ENCODE assay signal across 8 mouse cellular contexts in genomic region chr14:34615082-34615481, GRCm38 (mm10). TPM values are rescaled to one million over a fixed set of nuclear protein-coding genes. Genes with fewer than 3 reads are reported as not detected.
A peak's percentile ranks its signal among the peaks of the same experiment; 100 is the strongest.
DNase-seq lines count a peak whose midpoint lies in the region; ATAC-seq and TF ChIP-seq lines count a peak whose summit lies in the region.

No protein-coding gene starts in this region.

- H3K36me3 ChIP-seq in heart, embryonic 14.5 days (ENCODE audit: control insufficient read depth, insufficient read depth, low read length): no peaks in the 10 kb centered on the region
- no peaks in the 10 kb centered on the region for H3K36me3 ChIP-seq in forebrain, embryonic 15.5 days
- H3K36me3 ChIP-seq in limb, embryonic 13.5 days: no peaks in the 10 kb centered on the region
- no peaks in the 10 kb centered on the region for H3K36me3 ChIP-seq in myocyte (ENCODE audit: control insufficient read depth, insufficient read depth)

- no peak overlapping the region for H3K27ac ChIP-seq in heart, embryonic 14.5 days (replicated peaks in 1 of 2; ENCODE audit: control insufficient read depth in 1 of 2, insufficient read depth in 1 of 2, low read depth in 2 of 2, low read length in 2 of 2)
- no peak overlapping the region for H3K27ac ChIP-seq in forebrain, embryonic 15.5 days (replicated peaks)
- H3K27ac ChIP-seq in limb, embryonic 13.5 days: no peak overlapping the region

- no peaks in the 10 kb centered on the region for H3K9me3 ChIP-seq in heart, embryonic 14.5 days (ENCODE audit: control insufficient read depth, low read length)
- H3K9me3 ChIP-seq in forebrain, embryonic 15.5 days: no peaks in the 10 kb centered on the region
- H3K9me3 ChIP-seq in limb, embryonic 13.5 days: no peaks in the 10 kb centered on the region

- peaks cover 7 to 17% of the 10 kb centered on the region in 2 experiments; a peak in 3 of 4 replicates for H3K4me1 ChIP-seq in heart, embryonic 14.5 days (ENCODE audit: control insufficient read depth in 2 of 2, insufficient read depth in 2 of 2, low read length in 2 of 2)
- no peaks in the 10 kb centered on the region for H3K4me1 ChIP-seq in forebrain, embryonic 15.5 days
- H3K4me1 ChIP-seq in limb, embryonic 13.5 days: peaks cover 11% of the 10 kb centered on the region

- H3K27me3 ChIP-seq in heart, embryonic 14.5 days (ENCODE audit: control insufficient read depth, insufficient read depth, low read length): peaks cover 18% of the 10 kb centered on the region
- peaks cover 21% of the 10 kb centered on the region for H3K27me3 ChIP-seq in forebrain, embryonic 15.5 days
- peaks cover 44% of the 10 kb centered on the region for H3K27me3 ChIP-seq in limb, embryonic 13.5 days
- peaks cover 6% of the 10 kb centered on the region for H3K27me3 ChIP-seq in myocyte (ENCODE audit: control insufficient read depth, insufficient read depth, insufficient read length)

- no peaks in the 10 kb centered on the region for H3K79me2 ChIP-seq in myocyte (ENCODE audit: control insufficient read depth, insufficient read depth)

- WGBS in heart, embryonic 14.5 days: 4% methylated on average over 13 of the region's 13 CpGs
- WGBS in forebrain, embryonic 15.5 days: 3% methylated on average over 13 of the region's 13 CpGs
- WGBS in limb, embryonic 13.5 days: 3% methylated on average over 13 of the region's 13 CpGs

- peak overlapping the region; percentile 72 for H3K4me2 ChIP-seq in heart, embryonic 14.5 days (ENCODE audit: low read length)
- peak overlapping the region; percentile 33 for H3K4me2 ChIP-seq in forebrain, embryonic 15.5 days (replicated peaks)
- peak overlapping the region; percentile 55 for H3K4me2 ChIP-seq in limb, embryonic 13.5 days (replicated peaks)
- peak overlapping the region; percentile 42 for H3K4me2 ChIP-seq in myocyte (ENCODE audit: low read depth)

- no peak for TF ChIP-seq POLR2A in myocyte (IDR thresholded peaks at IDR 0.05; ENCODE audit: insufficient read length, low read depth)

- ATAC-seq in heart, embryonic 14.5 days (ENCODE audit: insufficient number of reproducible peaks, insufficient read depth, low FRiP score, low read depth): no peak
- ATAC-seq in forebrain, embryonic 15.5 days (replicated peaks): no peak
- ATAC-seq in limb, embryonic 13.5 days (ENCODE audit: low FRiP score, low read depth): no peak

- no peak overlapping the region for H3ac ChIP-seq in myocyte (ENCODE audit: control insufficient read depth, insufficient read length)

- DNase-seq in heart, postnatal 36 days: no peak
- no peak for DNase-seq in right cerebral cortex, postnatal 10 days (ENCODE audit: low spot score in 2 of 2)
- no peak for DNase-seq in left cerebral cortex, postnatal 4 days
- DNase-seq in layer of hippocampus, adult 8-10 months (ENCODE audit: low spot score in 2 of 2): no peak

- intact Hi-C loops in heart, postnatal 36 days (cut with DNase I): no loop called here
- intact Hi-C loops in left cerebral cortex, postnatal 4 days (cut with DNase I): no loop called here

- peak overlapping the region; percentile 52 for H3K9ac ChIP-seq in heart, embryonic 14.5 days (ENCODE audit: low read length)
- no peak overlapping the region for H3K9ac ChIP-seq in forebrain, embryonic 15.5 days (replicated peaks)
- H3K9ac ChIP-seq in limb, embryonic 13.5 days: no peak overlapping the region

- H3K4me3 ChIP-seq in heart, embryonic 14.5 days (ENCODE audit: control insufficient read depth in 1 of 2, insufficient read depth in 1 of 2, low read depth in 1 of 2, low read length in 2 of 2): peak overlapping the region; percentile 36 to 45
- H3K4me3 ChIP-seq in forebrain, embryonic 15.5 days: peak overlapping the region; percentile 9; the same call in 1 of the 2 replicates
- H3K4me3 ChIP-seq in limb, embryonic 13.5 days: peak overlapping the region; percentile 26
- H3K4me3 ChIP-seq in myocyte: no peak overlapping the region

TF ChIP-seq in myocyte, 11 proteins besides CTCF, POLR2A, EP300 and RAD21:
- no peak for TF ChIP-seq USF1 (IDR thresholded peaks at IDR 0.05; ENCODE audit: low read depth)
- TF ChIP-seq SRF (IDR thresholded peaks at IDR 0.05; ENCODE audit: control insufficient read depth, insufficient read length, low read depth): no peak
- no peak for TF ChIP-seq MYOD1 (IDR thresholded peaks at IDR 0.05; ENCODE audit: control insufficient read depth in 1 of 3, insufficient read length in 2 of 3, low read depth in 2 of 3)
- TF ChIP-seq REST (IDR thresholded peaks at IDR 0.05; ENCODE audit: insufficient read depth, insufficient read length): no peak
- TF ChIP-seq TCF3 (IDR thresholded peaks at IDR 0.05; ENCODE audit: insufficient read length, low read depth): no peak

RNA-seq across cellular contexts. Expression of gene Opn4, which starts 15.1 kb away (rescaled TPM):
- polyA plus RNA-seq in heart, embryonic 14.5 days (2014; fragmentation: Nextera tagmentation; extraction: Ambion mirVana): 5.0 and 5.2 TPM in 2 replicates
- total RNA-seq in heart, postnatal 36 days (2021): 1 to 10 TPM; 2.2 to 3.1 TPM
- not detected in 2 replicates for polyA plus RNA-seq in forebrain, embryonic 15.5 days (2015; fragmentation: Nextera tagmentation; extraction: Ambion mirVana)
- 0.42 TPM in 1 of 2 replicates, not detected in the other for polyA plus RNA-seq in limb, embryonic 13.5 days (2015; fragmentation: Nextera tagmentation; extraction: Ambion mirVana)
- polyA plus RNA-seq in myocyte (2012; fragmentation: generic; extraction: Trizol): 0.23 TPM
- not detected for total RNA-seq in left cerebral cortex, postnatal 4 days (2021)
- not detected for total RNA-seq in layer of hippocampus, adult 8-10 months (2022)

RNA-seq across cellular contexts. Expression of gene Ldb3, which starts 26.6 kb away (rescaled TPM):
- 301 and 314 TPM in 2 replicates for polyA plus RNA-seq in heart, embryonic 14.5 days (2014; fragmentation: Nextera tagmentation; extraction: Ambion mirVana)
- total RNA-seq in heart, postnatal 36 days (2021): 100 to 1,000 TPM; 988 to 990 TPM
- 0.46 and 0.60 TPM in 2 replicates for polyA plus RNA-seq in forebrain, embryonic 15.5 days (2015; fragmentation: Nextera tagmentation; extraction: Ambion mirVana)
- 8.8 and 9.8 TPM in 2 replicates for polyA plus RNA-seq in limb, embryonic 13.5 days (2015; fragmentation: Nextera tagmentation; extraction: Ambion mirVana)
- polyA plus RNA-seq in myocyte (2012; fragmentation: generic; extraction: Trizol): 83.9 TPM
- 1 to 10 TPM; 1.5 to 1.7 TPM for total RNA-seq in left cerebral cortex, postnatal 4 days (2021)
- total RNA-seq in layer of hippocampus, adult 8-10 months (2022): 1 to 10 TPM; 4.1 to 4.8 (median 4.3) TPM

RNA-seq across cellular contexts. Expression of gene Wapl, which starts 58.6 kb away (rescaled TPM):
- polyA plus RNA-seq in heart, embryonic 14.5 days (2014; fragmentation: Nextera tagmentation; extraction: Ambion mirVana): 18.1 and 19.9 TPM in 2 replicates
- 10 to 100 TPM; 36.5 to 37.6 TPM for total RNA-seq in heart, postnatal 36 days (2021)
- polyA plus RNA-seq in forebrain, embryonic 15.5 days (2015; fragmentation: Nextera tagmentation; extraction: Ambion mirVana): 21.6 and 22.3 TPM in 2 replicates
- 24.9 and 26.3 TPM in 2 replicates for polyA plus RNA-seq in limb, embryonic 13.5 days (2015; fragmentation: Nextera tagmentation; extraction: Ambion mirVana)
- polyA plus RNA-seq in myocyte (2012; fragmentation: generic; extraction: Trizol): 12.1 TPM
- total RNA-seq in left cerebral cortex, postnatal 4 days (2021): 10 to 100 TPM; 34.4 to 38.7 TPM
- total RNA-seq in layer of hippocampus, adult 8-10 months (2022): 10 to 100 TPM; 51.3 to 62.1 (median 56.0) TPM
